Mouse (Mus musculus): ENCODE data around the gene AI597479. TPM values are rescaled to one million over a fixed set of nuclear protein-coding genes. Genes with fewer than 3 reads are reported as not detected.

AI597479 gene
- total and polyA plus RNA-seq, 2 experiments, result 2.8 to 8.0 TPM

DNA sequence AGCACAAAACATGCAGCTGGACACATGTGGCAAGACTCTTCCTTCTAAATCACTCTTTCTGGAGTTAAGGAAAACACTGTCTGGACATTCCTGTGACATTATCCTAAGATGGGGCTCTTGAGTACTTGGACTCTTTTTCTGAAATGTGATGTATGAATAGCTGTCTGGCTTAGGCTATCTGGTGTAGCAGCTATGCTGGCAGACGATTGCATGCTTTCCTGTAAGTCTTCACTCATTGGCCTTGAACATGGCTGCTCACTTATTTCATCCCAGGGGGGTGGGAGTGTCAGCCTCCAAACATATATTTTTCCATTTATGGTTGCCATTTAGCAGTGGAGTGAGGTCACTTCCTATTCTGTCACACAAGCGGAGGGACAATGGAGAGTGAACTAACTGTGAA is 56.0 kb downstream of the AI597479 start:
- 54% methylated on average over 2 of the region's 2 CpGs for WGBS
- DNase-seq (ENCODE audit: extremely low read depth, low read depth, low spot score), result no peak
- H3K4me1 ChIP-seq (ENCODE audit: control insufficient read depth, insufficient read depth, low read length), result no peaks in the 10 kb centered on the region
- no peak for TF ChIP-seq POLR2A (IDR thresholded peaks at IDR 0.05; ENCODE audit: extremely low read depth, insufficient read depth, low read length)
- no peak for TF ChIP-seq CTCF (IDR thresholded peaks at IDR 0.05; ENCODE audit: low read depth, low read length)
- no peaks in the 10 kb centered on the region for H3K79me2 ChIP-seq (ENCODE audit: control insufficient read depth, insufficient read depth, low read length)
- no peak overlapping the region for H3K27ac ChIP-seq (replicated peaks; ENCODE audit: insufficient read depth, low read depth, low read length)
- no peak overlapping the region for H3K9ac ChIP-seq (ENCODE audit: low read depth, low read length)
- H3K36me3 ChIP-seq (ENCODE audit: control insufficient read depth, insufficient read depth, low read length), result no peaks in the 10 kb centered on the region
- H3K27me3 ChIP-seq (ENCODE audit: control insufficient read depth, insufficient read depth, low read length), result no peaks in the 10 kb centered on the region
- no peak overlapping the region for H3K4me3 ChIP-seq (ENCODE audit: insufficient read depth, low read depth, low read length)

DNA sequence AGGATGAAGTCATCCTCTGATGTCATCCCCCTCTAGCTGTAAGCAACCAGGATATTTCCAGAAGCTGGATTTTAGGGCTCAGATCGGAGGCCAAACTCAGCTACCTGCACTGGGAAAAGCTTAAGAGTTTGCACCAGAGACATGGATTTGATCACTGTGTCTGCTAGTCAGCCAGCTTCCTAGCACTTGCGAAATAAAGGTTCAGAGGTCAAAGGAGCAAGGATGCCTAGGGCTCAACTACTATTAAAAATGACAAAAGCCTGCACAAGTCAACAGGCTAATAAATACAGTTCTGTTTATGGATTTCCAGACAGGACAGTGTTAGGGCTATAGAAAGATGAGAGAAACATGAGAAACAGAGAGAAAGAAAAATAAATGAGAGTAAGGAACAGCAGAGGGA is 59.4 kb downstream of the AI597479 start:
- DNase-seq (ENCODE audit: extremely low read depth, low read depth, low spot score), result peak; percentile 51
- WGBS, result 53% methylated on average over 2 of the region's 2 CpGs
- H3K36me3 ChIP-seq (ENCODE audit: control insufficient read depth, insufficient read depth, low read length), result no peaks in the 10 kb centered on the region
- H3K27me3 ChIP-seq (ENCODE audit: control insufficient read depth, insufficient read depth, low read length), result no peaks in the 10 kb centered on the region
- H3K27ac ChIP-seq (replicated peaks; ENCODE audit: insufficient read depth, low read depth, low read length), result no peak overlapping the region
- TF ChIP-seq CTCF (IDR thresholded peaks at IDR 0.05; ENCODE audit: low read depth, low read length) (no peak), POLR2A (IDR thresholded peaks at IDR 0.05; ENCODE audit: extremely low read depth, insufficient read depth, low read length) (no peak)
- no peak overlapping the region for H3K9ac ChIP-seq (ENCODE audit: low read depth, low read length)
- H3K4me1 ChIP-seq (ENCODE audit: control insufficient read depth, insufficient read depth, low read length), result no peaks in the 10 kb centered on the region
- no peaks in the 10 kb centered on the region for H3K79me2 ChIP-seq (ENCODE audit: control insufficient read depth, insufficient read depth, low read length)
- H3K4me3 ChIP-seq (ENCODE audit: insufficient read depth, low read depth, low read length), result no peak overlapping the region

DNA sequence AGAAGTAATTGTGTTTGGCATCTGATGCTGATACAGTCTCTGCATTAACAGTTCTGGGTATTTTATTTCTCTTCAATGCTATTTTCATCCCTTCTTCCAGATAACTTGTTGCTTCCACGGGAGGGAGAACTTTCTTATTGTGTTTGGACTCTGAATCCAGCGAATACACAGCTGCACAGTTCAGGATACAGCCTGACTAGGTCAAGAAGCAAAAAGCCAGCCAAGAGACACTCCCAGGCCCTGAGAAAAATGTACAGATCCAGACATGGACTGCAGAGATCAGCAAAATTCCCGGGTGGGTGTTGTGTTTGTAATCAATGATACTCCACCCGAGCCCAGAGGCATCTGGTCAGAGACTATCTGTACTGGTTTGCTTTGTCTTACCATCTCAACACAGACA is 60.9 kb downstream of the AI597479 start:
- Histone ChIP-seq H3K4me3 (ENCODE audit: insufficient read depth, low read depth, low read length) (no peak overlapping the region), H3K27me3 (ENCODE audit: control insufficient read depth, insufficient read depth, low read length) (peaks cover 6% of the 10 kb centered on the region), H3K79me2 (ENCODE audit: control insufficient read depth, insufficient read depth, low read length) (no peaks in the 10 kb centered on the region), H3K36me3 (ENCODE audit: control insufficient read depth, insufficient read depth, low read length) (no peaks in the 10 kb centered on the region), H3K4me1 (ENCODE audit: control insufficient read depth, insufficient read depth, low read length) (no peaks in the 10 kb centered on the region), H3K27ac (replicated peaks; ENCODE audit: insufficient read depth, low read depth, low read length) (no peak overlapping the region), H3K9ac (ENCODE audit: low read depth, low read length) (no peak overlapping the region)
- no peak for DNase-seq (ENCODE audit: extremely low read depth, low read depth, low spot score)
- TF ChIP-seq CTCF (IDR thresholded peaks at IDR 0.05; ENCODE audit: low read depth, low read length) (no peak), POLR2A (IDR thresholded peaks at IDR 0.05; ENCODE audit: extremely low read depth, insufficient read depth, low read length) (no peak)
- WGBS, result 57% methylated on average over 4 of the region's 4 CpGs

DNA sequence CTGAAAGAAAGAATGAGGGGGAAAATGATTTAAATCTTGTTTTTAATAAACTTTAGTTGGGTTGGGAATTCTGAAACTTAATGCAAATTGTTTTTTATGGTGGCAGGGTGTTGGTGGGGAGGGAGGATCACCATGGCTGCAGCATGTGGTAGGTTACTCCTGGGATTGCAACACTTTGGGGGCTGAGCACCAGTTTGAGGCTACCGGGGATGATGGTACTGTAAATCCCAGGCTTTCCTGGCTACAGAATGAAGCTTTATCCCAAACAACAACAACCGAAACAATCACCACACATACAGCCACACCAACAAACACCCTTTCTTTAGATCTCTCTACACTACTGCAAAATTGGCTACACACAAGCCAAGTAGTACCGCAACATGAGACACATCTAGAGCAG is 63.9 kb downstream of the AI597479 start:
- Histone ChIP-seq H3K36me3 (ENCODE audit: control insufficient read depth, insufficient read depth, low read length) (no peaks in the 10 kb centered on the region), H3K27me3 (ENCODE audit: control insufficient read depth, insufficient read depth, low read length) (peaks cover 9% of the 10 kb centered on the region), H3K4me3 (ENCODE audit: insufficient read depth, low read depth, low read length) (no peak overlapping the region), H3K4me1 (ENCODE audit: control insufficient read depth, insufficient read depth, low read length) (no peaks in the 10 kb centered on the region), H3K79me2 (ENCODE audit: control insufficient read depth, insufficient read depth, low read length) (no peaks in the 10 kb centered on the region), H3K27ac (replicated peaks; ENCODE audit: insufficient read depth, low read depth, low read length) (no peak overlapping the region), H3K9ac (ENCODE audit: low read depth, low read length) (no peak overlapping the region)
- WGBS, result 75% methylated on average over 3 of the region's 3 CpGs
- TF ChIP-seq CTCF (IDR thresholded peaks at IDR 0.05; ENCODE audit: low read depth, low read length) (no peak), POLR2A (IDR thresholded peaks at IDR 0.05; ENCODE audit: extremely low read depth, insufficient read depth, low read length) (no peak)
- DNase-seq (ENCODE audit: extremely low read depth, low read depth, low spot score), result no peak

DNA sequence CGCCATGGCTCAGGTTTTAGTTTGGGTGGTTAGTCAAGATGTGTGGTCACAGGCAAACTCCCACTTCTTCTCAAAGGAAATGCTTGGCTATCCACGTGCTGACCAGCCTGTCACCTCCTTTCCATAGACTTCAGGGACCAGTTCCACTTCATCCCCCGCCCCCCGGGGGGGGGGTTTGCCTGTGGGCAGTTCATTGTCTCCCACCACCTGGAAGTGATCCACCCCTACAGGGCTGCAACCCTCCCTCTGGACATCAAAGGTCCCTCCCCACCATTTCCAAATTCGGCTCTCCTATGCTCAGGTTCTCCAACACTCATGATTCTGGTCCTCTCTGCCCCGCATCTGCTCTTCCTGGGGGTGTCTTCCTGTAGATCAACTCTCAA is 64.6 kb downstream of the AI597479 start:
- Histone ChIP-seq H3K36me3 (ENCODE audit: control insufficient read depth, insufficient read depth, low read length) (no peaks in the 10 kb centered on the region), H3K27me3 (ENCODE audit: control insufficient read depth, insufficient read depth, low read length) (peaks cover 9% of the 10 kb centered on the region), H3K4me1 (ENCODE audit: control insufficient read depth, insufficient read depth, low read length) (no peaks in the 10 kb centered on the region), H3K9ac (ENCODE audit: low read depth, low read length) (no peak overlapping the region), H3K79me2 (ENCODE audit: control insufficient read depth, insufficient read depth, low read length) (no peaks in the 10 kb centered on the region), H3K4me3 (ENCODE audit: insufficient read depth, low read depth, low read length) (no peak overlapping the region), H3K27ac (replicated peaks; ENCODE audit: insufficient read depth, low read depth, low read length) (no peak overlapping the region)
- TF ChIP-seq POLR2A (IDR thresholded peaks at IDR 0.05; ENCODE audit: extremely low read depth, insufficient read depth, low read length) (no peak), CTCF (IDR thresholded peaks at IDR 0.05; ENCODE audit: low read depth, low read length) (no peak)
- DNase-seq (ENCODE audit: extremely low read depth, low read depth, low spot score), result no peak
- 8% methylated on average over 6 of the region's 6 CpGs for WGBS

DNA sequence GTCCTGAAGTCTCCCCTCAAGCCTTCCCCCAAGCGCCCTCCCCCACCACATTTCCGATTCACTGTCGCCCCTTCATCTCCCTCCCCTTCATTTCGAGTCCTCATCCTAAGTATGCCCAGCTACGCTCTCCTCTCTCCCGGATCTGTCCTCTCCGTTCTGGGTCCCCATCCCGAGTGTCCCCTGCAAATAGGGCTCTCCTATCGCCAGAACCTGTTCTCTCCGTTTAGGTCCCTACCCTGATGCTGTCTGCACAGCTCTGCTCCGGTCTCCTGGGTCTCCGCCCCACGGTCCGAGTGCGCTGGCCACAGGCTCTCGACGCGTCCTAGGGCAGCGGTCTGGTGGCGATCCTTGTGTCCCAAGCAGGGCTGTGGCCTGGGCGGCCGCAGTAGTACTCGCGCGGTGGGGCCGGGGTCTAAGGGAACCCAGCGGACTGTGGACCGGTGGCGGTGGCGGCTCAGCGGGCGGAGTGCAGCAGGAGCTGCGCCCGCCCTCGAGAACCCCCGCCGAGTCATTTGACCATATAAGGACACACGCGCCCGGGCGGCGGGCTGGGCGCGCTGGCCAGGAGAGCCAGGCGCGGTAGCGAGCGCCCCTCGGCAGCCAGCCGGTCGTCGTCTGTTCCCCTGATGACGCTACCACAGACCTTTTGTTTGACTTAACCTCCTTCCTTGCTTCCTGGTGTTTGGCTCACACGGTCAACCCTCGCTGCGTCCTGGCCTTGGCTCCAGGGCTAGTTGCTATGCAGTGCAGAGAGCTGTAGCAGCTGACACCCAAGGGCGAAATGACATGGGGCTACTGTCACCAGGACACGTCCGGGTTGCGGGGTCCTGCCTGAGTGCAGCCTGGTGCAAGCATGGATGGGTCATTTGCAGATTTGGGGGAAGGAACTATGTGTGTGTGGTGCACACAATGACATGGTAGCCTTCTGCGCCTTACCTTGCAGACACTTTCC is 65.2 kb downstream of the AI597479 start:
- Histone ChIP-seq H3K4me1 (ENCODE audit: control insufficient read depth, insufficient read depth, low read length) (no peaks in the 10 kb centered on the region), H3K36me3 (ENCODE audit: control insufficient read depth, insufficient read depth, low read length) (no peaks in the 10 kb centered on the region), H3K27ac (replicated peaks; ENCODE audit: insufficient read depth, low read depth, low read length) (no peak overlapping the region), H3K79me2 (ENCODE audit: control insufficient read depth, insufficient read depth, low read length) (no peaks in the 10 kb centered on the region), H3K4me3 (ENCODE audit: insufficient read depth, low read depth, low read length) (peak overlapping the region; percentile 65), H3K9ac (ENCODE audit: low read depth, low read length) (peak overlapping the region; percentile 64), H3K27me3 (ENCODE audit: control insufficient read depth, insufficient read depth, low read length) (peaks cover 9% of the 10 kb centered on the region)
- TF ChIP-seq CTCF (IDR thresholded peaks at IDR 0.05; ENCODE audit: low read depth, low read length) (no peak), POLR2A (IDR thresholded peaks at IDR 0.05; ENCODE audit: extremely low read depth, insufficient read depth, low read length) (no peak)
- WGBS, result 4% methylated on average over 61 of the region's 61 CpGs
- DNase-seq (ENCODE audit: extremely low read depth, low read depth, low spot score), result no peak
